Mouse (Mus musculus) G1E (cell line): ENCODE data around the gene Nbeal2. TPM values are rescaled to one million over a fixed set of nuclear protein-coding genes. Genes with fewer than 3 reads are reported as not detected.

Experiments
- ATAC-seq: 2 replicates; pipeline ENCODE4 v1.8.0; 2016; ENCODE audit warnings: mild to moderate bottlenecking; ENCODE audit not compliant: insufficient number of reproducible peaks, poor library complexity, low FRiP score, severe bottlenecking; ENCODE audit errors: extremely low read depth
- DNase-seq: peaks from one replicate; pipeline ENCODE4 v3.0.0; 2012; ENCODE audit warnings: low spot score
- H3K27me3 ChIP-seq: 2 replicates; pipeline ENCODE4 v1.6.1; 2012; ENCODE audit warnings: mild to moderate bottlenecking, low read length, inconsistent platforms; ENCODE audit not compliant: insufficient read depth
- H3K36me3 ChIP-seq: replicated peaks from 2 replicates; pipeline ENCODE3; 2012; ENCODE audit warnings: mild to moderate bottlenecking, inconsistent platforms
- H3K4me1 ChIP-seq: 2 replicates; pipeline ENCODE4 v1.6.1; 2012; ENCODE audit warnings: low read depth, low read length, inconsistent platforms, mixed read lengths; ENCODE audit not compliant: insufficient read depth
- H3K4me3 ChIP-seq: 2 replicates; pipeline ENCODE4 v1.5.1; 2012; ENCODE audit warnings: low read depth, mild to moderate bottlenecking, inconsistent platforms, low read length, moderate library complexity, mixed read lengths
- H3K9me3 ChIP-seq: replicated peaks from 2 replicates; pipeline ENCODE4 v1.6.1; 2012; ENCODE audit warnings: inconsistent platforms
- CTCF ChIP-seq: IDR thresholded peaks from 2 replicates; pipeline ENCODE4 v1.5.1; 2012; ENCODE audit warnings: low read depth, low read length, inconsistent platforms, mixed read lengths
- GATA1 ChIP-seq: IDR thresholded peaks from 2 replicates; pipeline ENCODE4 v1.6.1; 2012; ENCODE audit warnings: borderline replicate concordance, low read length, inconsistent platforms, mixed read lengths
- GATA2 ChIP-seq: IDR thresholded peaks from 2 replicates; pipeline ENCODE4 v1.6.1; 2012; ENCODE audit warnings: low read depth, low read length, inconsistent platforms, borderline replicate concordance
- POLR2AphosphoS5 ChIP-seq: IDR thresholded peaks from 2 replicates; pipeline ENCODE4 v1.6.1; 2012; ENCODE audit warnings: low read depth, low read length, inconsistent platforms; ENCODE audit not compliant: insufficient replicate concordance
- TAL1 ChIP-seq: conservative IDR thresholded peaks from 2 replicates; pipeline ENCODE4 v1.6.1; 2012; ENCODE audit warnings: low read depth, low read length, inconsistent platforms, mixed read lengths
- polyA plus RNA-seq: library from polyadenylated mRNA; stranded (reverse); fragments of >175 nt; gene quantifications from 2 replicates; pipeline ENCODE4 v1.2.3, GENCODE M21; 2012
- total RNA-seq, 2 experiments: library from RNA; stranded (forward) in 1 of 2; stranded (reverse) in 1 of 2; fragments of 200-1000 nt in 1 of 2; fragments of >200 nt in 1 of 2; fragmentation: Nextera tagmentation in 1 of 2; gene quantifications; 2 replicates each; pipeline ENCODE4 v1.2.3; 2014 to 2017

Gene Nbeal2
- total and polyA plus RNA-seq, 3 experiments = 26.1 to 64.7 (median 32.5) TPM

DNA sequence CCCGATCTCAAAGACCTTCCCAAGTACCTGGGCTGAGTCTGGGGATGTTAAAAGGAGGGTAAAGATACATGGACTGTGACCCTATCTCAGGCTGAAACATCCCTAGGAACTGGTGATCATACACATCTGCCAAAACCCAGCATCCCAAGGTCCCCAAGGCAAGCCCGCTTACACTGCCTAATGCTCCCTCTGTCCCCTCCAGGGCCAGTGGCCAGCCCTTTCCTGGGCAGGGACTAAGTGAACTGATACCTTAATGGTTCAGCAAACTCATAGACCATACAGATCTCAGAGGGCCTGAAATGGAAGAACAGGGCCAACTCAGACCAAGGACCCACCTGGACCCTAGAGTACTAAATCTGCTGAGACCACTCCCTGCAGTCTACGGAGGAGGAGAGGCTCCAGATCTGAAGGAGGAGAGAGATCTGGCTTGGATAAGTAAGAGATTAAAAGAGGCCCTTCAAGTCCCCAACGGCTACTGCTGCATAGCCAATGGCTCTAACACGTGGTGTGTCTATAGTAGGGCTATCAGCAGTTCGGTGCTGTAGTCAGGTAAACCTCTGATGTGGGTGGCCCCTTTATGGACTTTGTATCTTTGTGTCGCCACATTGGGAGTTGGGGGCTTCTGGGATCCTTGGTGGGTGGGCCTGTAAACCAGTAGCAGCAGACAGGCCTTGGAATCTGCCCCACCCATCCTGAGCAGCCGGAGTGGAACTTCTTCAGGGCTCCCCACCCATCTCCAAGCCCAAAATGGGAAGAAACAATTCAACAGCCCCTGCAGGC is 30.4 kb downstream of the Nbeal2 start:
- H3K27me3 ChIP-seq = no peaks in the 10 kb centered on the region
- H3K36me3 ChIP-seq = peaks cover 100% of the 10 kb centered on the region
- ATAC-seq (no peak), DNase-seq (no peak)
- no peak for TF ChIP-seq TAL1
- TF ChIP-seq GATA1 = no peak
- no peak for TF ChIP-seq POLR2AphosphoS5
- TF ChIP-seq GATA2 = no peak
- no peak for TF ChIP-seq CTCF
- peak overlapping the region; percentile 68; the same call in 1 of the 2 replicates for H3K4me3 ChIP-seq
- no peaks in the 10 kb centered on the region for H3K9me3 ChIP-seq
- peaks cover 31% of the 10 kb centered on the region for H3K4me1 ChIP-seq

DNA sequence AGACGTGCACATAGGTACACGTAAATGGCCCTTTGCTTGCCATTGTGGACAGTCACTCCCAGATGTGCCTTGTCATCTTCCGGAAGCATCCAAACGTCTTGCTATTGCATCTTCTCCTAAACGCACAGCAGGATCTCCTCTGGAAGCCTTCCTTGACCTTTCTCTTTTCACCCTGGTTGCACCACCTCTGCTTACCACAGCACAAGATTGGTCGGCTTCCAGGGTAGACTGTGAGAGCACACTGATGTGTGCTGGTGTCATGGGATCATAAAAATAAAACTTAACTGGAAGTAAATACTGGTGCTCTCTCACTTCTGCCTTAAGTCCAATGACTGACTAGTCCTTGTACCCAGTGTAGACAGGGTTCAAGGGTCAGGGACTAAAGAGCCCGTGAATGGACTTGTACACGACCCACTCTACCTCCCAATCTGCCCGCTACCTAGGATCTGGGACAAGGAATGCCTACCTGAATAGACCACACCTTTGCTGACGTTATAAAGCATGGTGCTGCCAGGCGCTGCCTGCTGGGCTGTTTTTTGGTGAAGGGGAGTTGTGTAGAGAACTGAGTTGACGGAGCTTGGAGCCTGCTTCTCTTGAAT is 31.2 kb downstream of the Nbeal2 start:
- Histone ChIP-seq H3K36me3 (peaks cover 100% of the 10 kb centered on the region), H3K4me1 (peaks cover 35% of the 10 kb centered on the region), H3K4me3 (no peak overlapping the region), H3K27me3 (no peaks in the 10 kb centered on the region), H3K9me3 (no peaks in the 10 kb centered on the region)
- no peak for DNase-seq
- TF ChIP-seq POLR2AphosphoS5 = no peak
- no peak for TF ChIP-seq CTCF
- TF ChIP-seq GATA2 = no peak
- no peak for TF ChIP-seq TAL1
- no peak for TF ChIP-seq GATA1
- ATAC-seq = no peak

DNA sequence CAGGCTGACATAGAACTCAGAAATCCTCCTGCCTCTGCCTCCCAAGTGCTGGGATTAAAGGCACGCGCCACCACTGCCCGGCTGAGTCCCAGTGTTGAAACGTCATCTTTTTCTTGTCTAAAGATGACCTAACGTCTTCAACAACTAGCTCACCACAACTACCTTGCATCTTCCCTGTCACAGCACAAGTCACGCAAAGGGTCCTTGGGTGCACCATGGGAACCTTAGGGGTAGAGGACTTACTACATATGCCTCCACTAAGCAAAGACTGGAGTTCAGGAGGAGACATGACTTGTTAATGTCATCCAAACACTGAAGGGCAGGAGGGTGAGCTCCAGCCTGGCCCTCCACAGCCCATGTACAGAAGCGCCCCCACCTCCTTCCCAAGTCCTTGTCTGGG is 33.3 kb downstream of the Nbeal2 start:
- Histone ChIP-seq H3K4me1 (peaks cover 47% of the 10 kb centered on the region), H3K4me3 (no peak overlapping the region), H3K9me3 (no peaks in the 10 kb centered on the region), H3K27me3 (no peaks in the 10 kb centered on the region), H3K36me3 (peaks cover 96% of the 10 kb centered on the region)
- no peak for TF ChIP-seq TAL1
- TF ChIP-seq GATA1 = no peak
- TF ChIP-seq POLR2AphosphoS5 = no peak
- TF ChIP-seq CTCF = no peak
- TF ChIP-seq GATA2 = no peak
- no peak for DNase-seq
- no peak for ATAC-seq

DNA sequence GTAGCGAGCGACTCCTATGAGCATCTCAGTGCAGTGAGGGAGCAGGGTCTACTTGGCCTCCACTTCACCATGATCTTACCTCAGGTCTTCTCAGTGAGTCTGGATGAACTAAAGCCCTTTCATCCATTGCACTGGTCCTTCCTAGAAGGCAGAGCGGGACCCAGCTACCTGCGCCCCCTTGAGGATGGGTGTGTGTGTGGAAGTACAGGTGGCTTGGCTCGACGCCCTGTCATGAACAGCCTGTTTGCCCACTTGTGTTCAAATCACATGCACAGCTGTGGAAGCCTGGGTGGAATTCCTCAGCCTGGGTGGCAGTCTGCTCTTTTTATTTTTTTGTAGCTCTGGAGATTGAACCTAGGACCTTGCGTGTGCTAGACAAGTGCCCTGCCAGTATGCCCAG is 33.8 kb downstream of the Nbeal2 start:
- TF ChIP-seq POLR2AphosphoS5 = no peak
- no peak for TF ChIP-seq TAL1
- no peak for TF ChIP-seq GATA1
- TF ChIP-seq GATA2 = no peak
- no peak for TF ChIP-seq CTCF

DNA sequence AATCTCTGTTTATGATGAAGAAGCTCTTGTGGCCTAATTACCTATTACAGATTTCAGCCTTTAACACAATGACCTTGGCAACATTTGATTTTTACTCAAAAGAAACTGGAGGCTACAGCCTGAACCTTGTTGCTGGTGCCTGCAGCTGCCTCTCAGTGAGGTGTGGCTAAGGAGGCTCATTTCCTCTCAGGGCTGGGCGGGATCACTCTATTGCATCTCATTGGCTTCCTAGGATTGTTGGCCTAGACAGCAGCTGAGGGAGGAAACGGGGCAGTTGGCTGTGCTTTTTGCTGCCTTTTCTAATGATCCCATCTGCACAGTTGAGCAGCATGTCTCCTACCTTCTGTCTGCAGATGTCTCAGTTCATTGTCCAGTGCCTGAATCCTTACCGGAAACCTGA is 36.9 kb downstream of the Nbeal2 start:
- DNase-seq (no peak), ATAC-seq (no peak)
- TF ChIP-seq GATA2 = no peak
- no peak for TF ChIP-seq CTCF
- TF ChIP-seq TAL1 = no peak
- TF ChIP-seq GATA1 = no peak
- TF ChIP-seq POLR2AphosphoS5 = no peak
- H3K9me3 ChIP-seq = no peaks in the 10 kb centered on the region
- no peaks in the 10 kb centered on the region for H3K27me3 ChIP-seq
- no peak overlapping the region for H3K4me3 ChIP-seq
- peaks cover 96% of the 10 kb centered on the region for H3K36me3 ChIP-seq
- H3K4me1 ChIP-seq = peaks cover 39% of the 10 kb centered on the region

More for the DNA sequence above, 33.8 kb downstream of the Nbeal2 start:
- DNase-seq = no peak
- ATAC-seq = no peak
- Histone ChIP-seq H3K9me3 (no peaks in the 10 kb centered on the region), H3K4me3 (no peak overlapping the region), H3K27me3 (no peaks in the 10 kb centered on the region), H3K4me1 (peaks cover 48% of the 10 kb centered on the region), H3K36me3 (peaks cover 96% of the 10 kb centered on the region)

DNA sequence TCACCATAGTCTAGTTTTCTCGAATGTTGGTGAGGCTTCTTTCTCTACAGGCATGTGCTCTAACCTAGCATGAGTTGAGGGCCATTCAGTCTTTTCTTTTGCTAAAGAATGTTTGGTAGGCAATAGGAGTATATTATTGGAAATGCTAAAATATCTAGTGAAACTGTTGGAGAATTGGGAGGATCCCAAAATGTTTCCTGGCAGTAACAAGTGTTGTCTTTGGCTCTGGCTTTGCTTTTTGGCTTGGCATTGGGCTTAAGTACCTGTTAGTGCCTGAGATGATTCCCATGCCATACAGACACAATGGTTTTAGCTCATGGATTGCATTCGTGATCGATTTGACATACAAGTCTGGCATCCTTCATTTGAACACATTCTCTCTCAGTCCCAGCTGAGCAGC is 42.5 kb downstream of the Nbeal2 start:
- Histone ChIP-seq H3K27me3 (no peaks in the 10 kb centered on the region), H3K4me1 (peaks cover 22% of the 10 kb centered on the region), H3K4me3 (no peak overlapping the region), H3K9me3 (no peaks in the 10 kb centered on the region), H3K36me3 (peaks cover 97% of the 10 kb centered on the region)
- TF ChIP-seq POLR2AphosphoS5 (no peak), GATA1 (no peak), GATA2 (no peak), TAL1 (no peak), CTCF (no peak)
- no peak for ATAC-seq
- DNase-seq = no peak
